Mouse (Mus musculus) yolk sac, embryonic 10.5 days (tissue): ENCODE data around the gene 2410004B18Rik.
"Not testable (repeated sequence)": the region's sequence is repeated elsewhere in the genome, so short reads cannot be mapped to it uniquely, and the experiment has no call there.

Experiments used
- DNase-seq: peaks from one replicate; pipeline ENCODE4 v3.0.0-alpha.2; 2017; ENCODE audit warnings: low spot score

Gene 2410004B18Rik

DNA sequence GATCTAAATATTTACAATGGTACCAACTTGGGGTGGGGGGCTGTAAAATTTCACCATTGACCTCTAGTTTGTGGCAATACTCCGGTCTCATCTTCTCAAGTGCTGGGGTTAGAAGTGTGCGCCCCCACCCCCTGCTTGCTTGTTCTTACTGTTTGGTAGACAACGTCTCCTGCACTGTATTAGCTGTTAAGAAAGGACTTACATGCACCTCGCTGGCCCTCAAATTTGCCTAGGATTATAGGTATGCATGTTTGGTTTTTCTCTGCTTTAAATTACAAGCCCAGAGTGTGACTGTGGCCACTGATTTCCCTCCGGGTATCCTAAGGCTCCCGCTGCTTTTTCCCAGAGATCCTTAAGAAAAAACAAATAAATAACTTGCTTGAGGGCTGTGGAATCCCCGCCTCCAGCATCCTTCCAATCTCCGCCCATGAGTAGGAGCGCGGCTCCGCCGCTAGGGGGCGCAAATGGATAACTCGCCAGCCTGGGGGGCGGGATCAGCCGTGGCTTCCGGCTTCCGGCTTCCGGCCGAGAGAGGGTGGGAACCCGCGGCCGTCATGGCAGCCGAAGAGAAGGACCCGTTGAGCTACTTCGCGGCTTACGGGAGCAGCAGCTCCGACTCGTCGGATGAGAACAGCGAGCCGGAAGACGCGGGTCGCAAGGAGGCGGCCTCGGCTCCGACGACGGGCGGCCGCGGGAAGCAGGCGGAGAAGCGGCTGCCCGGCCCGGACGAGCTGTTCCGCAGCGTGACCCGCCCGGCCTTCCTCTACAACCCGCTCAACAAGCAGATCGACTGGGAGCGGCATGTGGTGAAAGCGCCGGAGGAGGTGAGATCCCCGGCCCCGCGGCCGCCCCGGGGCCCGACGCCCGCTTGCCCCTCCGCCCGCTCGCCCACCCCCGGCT lies at the start of gene 2410004B18Rik:
2410004B18Rik (plus strand) TSS at position 510 of the 900 bp plus-strand sequence.
- DNase-seq, result peak; percentile 90

DNA sequence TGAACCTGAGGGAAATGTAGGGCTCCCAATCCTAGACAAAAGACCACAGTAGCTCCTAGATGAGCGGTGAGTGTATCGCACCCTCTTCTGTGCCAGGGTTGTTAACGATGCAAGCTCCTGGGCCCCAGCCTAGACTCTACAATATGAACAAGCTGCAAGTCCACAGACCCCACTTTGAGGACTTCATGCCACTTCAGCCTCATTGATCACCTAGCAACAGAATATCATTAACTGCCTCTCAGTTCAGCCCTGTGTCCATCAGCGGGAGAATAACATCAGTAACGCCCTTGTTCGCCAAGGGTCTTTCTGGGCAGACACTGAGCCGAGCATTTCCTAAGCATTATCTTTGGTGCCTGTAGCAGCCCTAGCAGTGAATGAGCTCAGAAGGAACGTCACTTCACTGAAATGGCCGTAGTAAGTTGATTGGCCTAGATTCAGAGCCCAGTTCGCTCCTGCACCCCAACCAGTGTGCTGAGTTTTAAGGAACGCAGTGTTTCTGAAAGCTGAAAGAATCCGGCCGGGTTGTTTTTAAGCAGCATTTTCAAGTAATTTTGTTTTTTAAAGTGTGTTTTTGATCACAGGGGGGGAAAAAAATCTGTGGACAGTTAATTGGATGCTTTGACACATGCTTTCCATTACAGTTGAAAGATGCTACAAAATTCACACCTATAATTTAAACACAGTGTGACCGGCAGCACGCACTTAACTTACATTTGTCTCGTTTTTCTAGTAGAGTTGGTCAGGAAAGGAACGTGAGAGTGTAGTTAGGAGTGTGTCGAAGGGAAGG lies 47.3 kb upstream of the 2410004B18Rik start:
- no peak for DNase-seq

DNA sequence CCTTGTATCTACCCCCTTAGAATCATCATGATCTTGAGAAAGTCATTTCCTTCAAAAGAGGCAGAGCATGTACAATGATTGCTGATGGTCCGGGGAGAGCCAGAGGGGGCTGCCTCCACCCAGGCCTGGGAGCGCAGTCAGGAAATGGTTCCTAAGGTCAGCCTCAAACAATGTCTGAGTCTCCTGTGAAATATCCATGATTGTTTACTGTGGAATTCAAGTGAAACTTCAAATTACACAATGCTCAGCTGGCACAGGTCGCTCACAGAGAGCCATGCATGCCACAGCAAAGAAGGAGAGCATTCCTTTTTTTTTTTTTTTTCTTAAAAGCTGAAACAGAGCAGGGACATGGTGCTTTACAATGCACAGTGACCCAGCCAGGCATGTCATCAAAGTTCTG lies 45.4 kb upstream of the 2410004B18Rik start:
- DNase-seq, result no peak

GRCm38 (mm10) chr3:145894131-145894530 lies 43.7 kb upstream of the 2410004B18Rik start:
- no peak for DNase-seq

- no peak for DNase-seq
Measured at GRCm38 (mm10) chr3:145897749-145898148, 40.1 kb upstream of the 2410004B18Rik start.

DNA sequence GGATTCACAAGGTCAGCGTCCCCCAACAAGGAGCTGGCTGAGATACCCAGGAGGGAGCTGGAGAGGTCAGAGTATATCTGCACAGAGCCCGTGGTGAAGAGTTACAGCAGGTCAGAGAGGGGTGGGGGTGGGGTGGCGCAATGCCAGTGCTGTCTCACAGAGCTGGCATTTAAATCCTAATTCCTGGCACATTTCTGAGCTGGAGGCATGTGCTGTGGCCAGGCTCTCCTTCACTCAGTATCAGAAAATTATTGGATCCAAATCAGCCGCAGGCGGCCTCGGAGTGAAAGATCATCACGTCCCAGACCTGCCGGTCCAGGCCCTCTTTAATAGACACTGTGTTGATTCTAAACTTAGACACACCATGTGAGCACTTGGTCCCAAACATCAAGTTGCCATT lies 38.0 kb upstream of the 2410004B18Rik start:
- no peak for DNase-seq

DNA sequence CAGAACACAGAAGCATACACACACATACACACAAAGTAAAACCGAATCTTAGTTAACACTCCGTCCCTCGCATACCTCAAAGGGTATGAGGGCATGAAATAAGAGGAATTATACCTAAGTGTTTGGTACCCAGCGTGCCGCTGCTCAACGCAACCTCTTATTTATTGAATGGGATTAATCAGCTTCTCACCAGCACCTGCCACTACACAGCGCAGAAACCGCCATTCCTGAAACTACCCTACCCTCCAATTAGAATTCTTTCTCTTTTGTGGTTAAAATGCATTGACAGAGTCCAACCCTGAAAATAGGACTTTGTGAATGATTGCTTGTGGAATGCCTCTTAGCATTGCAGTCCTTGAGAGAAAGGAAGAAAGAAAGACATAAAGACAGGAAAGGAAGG lies 34.3 kb upstream of the 2410004B18Rik start:
- no peak for DNase-seq

DNA sequence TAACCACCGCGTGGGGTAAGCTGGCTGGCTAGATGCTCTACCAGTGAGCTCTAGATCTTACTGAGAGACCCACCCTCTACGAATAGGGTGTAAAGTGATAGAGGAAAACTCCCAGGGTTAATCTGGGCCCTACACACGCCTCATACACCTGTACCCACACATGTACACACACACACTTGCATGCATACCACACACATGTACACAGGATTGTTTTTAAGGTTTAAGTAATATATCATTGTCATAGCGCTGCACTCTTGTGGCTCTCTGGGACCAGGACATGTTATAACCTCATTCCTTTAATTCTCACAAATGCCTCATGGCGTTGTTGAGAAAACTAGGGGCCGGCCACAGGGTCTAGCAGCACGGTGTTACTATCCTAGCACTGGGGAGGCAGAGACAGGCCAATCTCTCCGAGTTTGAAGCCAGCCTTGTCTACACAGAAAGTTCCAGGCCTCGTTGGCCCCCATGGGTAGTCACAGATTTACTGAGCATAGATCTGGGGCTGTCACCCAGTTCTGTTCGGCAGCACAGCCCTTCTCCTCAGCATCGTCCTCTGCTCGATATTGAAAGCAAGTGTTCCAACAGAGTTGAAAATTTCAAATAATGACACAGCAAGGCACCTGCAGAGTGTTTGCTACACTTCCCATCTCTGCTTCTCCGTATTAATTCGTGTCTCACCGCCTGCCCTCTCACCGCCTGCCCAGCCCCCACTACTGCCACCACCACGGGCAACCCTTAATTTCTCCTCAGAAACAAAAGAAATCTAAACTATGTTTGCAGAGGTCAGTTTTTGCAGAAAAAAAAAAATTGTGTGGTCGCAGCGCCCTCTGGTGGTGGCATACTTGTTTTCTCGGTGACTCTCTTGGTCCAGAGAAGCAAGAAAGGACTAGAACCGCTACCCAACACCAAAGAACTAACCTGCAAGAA lies 32.7 kb upstream of the 2410004B18Rik start:
- peak; percentile 64 for DNase-seq

DNA sequence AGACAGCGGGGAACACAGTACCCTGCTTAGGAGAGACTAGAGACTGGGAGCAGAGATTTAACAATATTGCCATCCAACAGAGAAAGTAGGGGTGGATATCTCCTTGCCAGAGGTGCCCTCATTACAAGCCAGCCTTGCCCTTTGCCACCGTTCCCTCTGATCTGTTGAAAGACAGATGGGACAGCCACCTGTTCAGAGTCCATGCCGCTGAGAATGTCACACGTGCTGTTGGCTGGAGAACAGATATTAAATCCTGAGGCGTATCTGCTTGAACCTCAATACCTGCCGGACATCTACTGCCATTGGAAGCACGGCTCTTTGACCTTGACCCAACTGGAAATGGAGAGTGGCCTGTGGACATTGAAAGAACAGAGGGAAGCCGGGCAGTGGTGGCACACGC lies 31.2 kb upstream of the 2410004B18Rik start:
- DNase-seq, result no peak

DNA sequence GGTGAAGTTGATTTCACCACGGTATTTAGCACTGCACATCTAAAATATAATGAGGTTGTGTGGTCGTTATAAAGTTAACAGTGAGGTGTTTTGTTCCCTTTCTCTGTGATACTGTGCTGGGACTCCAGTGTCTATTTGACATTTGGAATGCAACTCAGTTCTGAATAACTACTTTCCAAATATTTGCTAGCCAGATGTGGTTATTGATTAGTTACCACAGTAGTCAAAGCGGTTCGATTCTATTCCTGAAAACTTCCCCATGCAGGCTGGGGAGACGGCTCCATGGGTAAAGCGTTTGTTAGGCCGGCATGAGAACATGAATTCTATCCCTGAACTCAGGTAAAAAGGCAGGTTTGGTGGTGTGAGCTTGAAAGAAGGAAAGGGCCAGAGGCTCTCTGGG lies 25.3 kb upstream of the 2410004B18Rik start:
- DNase-seq, result no peak

- DNase-seq, result no peak
Measured at GRCm38 (mm10) chr3:145913263-145913662, 24.6 kb upstream of the 2410004B18Rik start.

DNA sequence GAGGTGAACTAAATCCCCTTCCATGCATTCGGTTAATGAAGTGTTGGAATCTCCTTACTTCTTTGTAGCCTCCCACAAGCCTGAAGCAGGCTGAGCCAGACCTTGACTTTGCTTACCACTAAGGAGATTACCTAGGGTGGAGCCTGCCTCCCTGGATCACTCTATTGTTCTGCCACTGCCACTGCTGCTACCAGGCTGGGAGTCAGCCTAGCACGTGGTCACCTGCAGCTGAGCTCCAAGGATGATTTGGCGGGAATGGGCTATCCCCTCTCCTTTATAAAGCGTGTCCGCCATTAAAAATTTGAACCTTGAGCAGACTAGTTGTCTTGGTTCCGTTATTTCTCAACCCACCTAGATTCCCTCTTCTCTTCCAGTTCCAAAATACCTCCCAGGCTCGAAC lies 23.9 kb upstream of the 2410004B18Rik start:
- not testable (repeated sequence) for DNase-seq

- no peak for DNase-seq
Measured at GRCm38 (mm10) chr3:145916374-145916773, 21.4 kb upstream of the 2410004B18Rik start.

DNA sequence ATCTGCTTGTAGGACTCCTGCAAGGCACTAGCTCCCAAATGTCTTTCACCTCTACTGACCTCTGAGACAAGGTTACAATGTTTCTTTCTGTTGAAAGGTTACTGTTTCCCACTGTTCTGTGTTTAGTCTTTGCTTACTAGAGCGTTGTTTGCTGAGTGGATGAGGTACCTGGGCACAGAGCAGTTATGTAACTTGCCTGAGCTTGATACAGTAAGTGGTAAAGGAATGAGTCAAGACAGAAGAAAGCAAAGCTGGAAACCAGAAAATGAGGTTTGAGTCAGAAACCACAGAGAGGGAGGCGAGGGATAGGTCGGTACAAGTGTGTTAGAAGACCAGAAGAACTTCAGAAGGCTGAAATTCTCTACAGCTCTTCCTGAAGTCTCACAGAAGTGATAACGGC lies 21.0 kb upstream of the 2410004B18Rik start:
- no peak for DNase-seq

DNA sequence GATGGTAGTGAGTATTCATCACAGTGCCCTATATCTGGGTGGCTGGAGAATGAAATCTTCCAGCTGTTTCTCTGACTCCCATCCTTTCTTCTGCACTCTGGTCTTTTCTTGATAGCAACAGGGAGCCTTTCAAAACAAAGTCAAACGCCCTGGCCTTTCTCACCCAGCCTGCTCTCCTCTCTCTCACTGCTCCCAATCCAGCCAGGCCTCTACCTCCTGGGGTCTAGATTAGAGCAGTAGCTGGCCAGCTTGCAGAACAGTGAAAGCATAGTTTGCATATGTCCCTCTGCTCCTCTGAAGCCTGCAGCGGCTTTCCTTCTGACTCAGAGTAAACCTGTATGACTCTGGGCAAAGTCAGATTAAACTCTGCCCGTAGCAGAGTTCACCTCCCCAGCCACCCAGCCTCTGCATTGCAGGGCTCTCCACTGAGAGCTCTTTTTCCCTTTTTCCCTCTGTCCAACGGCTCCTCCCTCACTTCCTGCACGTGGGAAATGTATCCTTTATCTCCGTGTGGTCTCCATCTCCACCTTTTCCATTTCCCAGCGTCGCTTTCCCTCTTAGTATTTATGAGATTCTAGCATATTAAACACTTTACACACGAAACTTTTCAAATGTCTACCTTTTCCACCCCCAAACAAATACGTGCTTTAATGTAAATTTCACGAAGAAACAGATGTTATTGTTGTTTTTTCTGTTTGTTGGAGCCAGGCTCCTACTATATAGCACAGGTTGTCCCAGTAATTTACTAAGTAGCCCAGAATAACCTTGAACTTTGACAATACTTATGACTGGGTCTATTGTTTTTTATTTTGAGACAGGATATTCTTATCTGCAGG lies 15.6 kb upstream of the 2410004B18Rik start, which contains the start of gene Bcl10:
Bcl10 (plus strand) TSS at position 786 of the 836 bp plus-strand sequence.
- DNase-seq, result no peak

- no peak for DNase-seq
Measured at GRCm38 (mm10) chr3:145922971-145923370, 14.8 kb upstream of the 2410004B18Rik start.

DNA sequence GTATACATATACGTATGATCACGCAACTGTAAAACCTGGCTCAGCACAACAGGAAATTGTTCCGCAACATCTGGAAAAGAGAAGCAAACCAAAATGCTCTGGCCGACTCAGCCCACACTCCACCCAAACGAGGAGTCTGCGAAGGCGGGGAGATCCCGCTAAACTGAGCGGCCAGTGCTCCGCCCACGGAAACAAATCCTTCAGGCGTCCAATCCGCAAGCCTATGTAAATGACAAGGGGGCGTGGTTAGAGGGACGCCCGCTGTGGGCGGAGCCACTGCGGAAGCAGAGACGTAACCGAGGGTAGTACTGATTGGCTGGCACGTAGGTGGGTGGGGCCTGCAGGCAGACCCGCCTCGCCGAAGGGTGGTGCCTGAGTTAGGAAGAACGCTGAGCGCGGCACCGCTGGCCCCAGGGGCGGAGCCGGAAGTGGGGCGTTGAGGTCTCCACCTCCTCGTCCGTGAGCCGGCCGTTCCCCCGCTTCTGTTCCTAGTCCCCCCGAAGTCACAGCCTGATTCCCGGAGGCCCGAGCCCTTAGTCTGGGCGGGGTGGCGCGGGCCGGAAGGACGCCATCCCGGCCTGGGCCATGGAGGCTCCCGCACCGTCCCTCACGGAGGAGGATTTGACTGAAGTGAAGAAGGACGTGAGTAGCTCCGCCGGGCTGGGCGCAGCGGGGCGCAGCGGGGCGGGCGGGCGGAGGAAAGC lies 13.8 kb upstream of the 2410004B18Rik start:
- peak; percentile 100 for DNase-seq

GRCm38 (mm10) chr3:145924649-145925337 lies 13.0 kb upstream of the 2410004B18Rik start:
- no peak for DNase-seq

GRCm38 (mm10) chr3:145925506-145925905 lies 12.3 kb upstream of the 2410004B18Rik start:
- no peak for DNase-seq
